Mouse (Mus musculus) left cerebral cortex, adult 9 months (tissue): Measurements from ENCODE around the gene Acoxl.

ENCODE experiments used
- DNase-seq, 2 experiments: peaks; one replicate each; pipeline ENCODE4 v3.0.0; 2022; ENCODE audit warnings: low spot score in 2 of 2

Acoxl gene

DNA sequence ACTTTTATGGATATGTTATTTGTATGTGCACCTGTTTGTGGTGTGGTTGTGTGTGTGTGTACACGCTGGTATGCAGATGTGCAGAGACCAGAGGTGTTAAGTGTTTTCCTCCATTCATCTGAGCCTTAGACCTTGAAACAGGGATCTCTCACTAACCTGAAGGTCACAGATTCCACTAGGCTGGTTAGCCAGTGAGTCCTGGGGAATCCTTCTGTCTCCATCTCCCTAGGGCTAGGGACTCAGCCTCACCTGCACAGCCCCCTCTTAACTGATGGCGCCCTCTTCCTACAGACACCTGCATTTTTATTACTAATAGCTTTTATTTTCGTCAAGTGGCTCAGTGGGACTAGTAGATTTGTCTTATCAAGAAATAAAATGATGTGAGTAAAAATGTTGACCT is 301.5 kb downstream of the Acoxl start:
- no peak for DNase-seq

DNA sequence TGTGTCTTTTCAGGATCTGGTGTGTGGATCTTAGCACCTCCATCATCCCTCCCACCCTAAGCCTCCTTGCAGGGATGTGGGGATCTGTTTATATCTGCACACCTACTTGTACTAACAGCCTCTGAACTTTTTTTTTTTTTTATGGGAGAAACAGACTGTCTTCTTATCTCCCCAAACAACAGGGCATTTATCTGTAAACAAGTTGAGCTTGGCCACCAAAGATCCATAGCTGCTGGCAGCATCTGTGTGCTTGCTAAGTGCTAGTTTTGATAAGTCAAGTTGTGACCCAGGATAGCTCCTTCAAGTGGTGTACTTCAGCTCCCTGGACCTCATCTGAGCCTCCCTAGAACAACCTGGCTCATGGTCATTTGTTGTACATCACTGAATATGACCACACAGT is 305.3 kb downstream of the Acoxl start:
- no peak for DNase-seq

DNA sequence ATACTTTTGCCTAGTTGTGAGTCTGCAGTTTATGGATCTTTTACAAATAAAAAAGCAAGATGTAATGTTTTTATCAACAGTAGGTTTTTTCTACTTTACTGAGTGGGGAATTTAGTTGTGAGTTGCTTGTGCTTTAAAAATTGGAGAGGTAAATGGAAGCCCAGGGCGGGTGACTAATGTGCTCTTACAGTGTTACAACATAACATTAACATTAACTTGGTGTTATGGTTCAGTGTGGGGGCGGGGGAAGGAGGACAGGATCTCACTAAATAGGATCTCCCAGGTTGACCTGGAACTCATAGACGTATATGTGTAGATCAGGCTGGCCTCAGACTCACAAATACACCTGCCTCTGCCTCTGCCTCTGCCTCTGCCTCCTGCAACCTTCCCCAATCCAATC is 306.8 kb downstream of the Acoxl start:
- no peak for DNase-seq

DNA sequence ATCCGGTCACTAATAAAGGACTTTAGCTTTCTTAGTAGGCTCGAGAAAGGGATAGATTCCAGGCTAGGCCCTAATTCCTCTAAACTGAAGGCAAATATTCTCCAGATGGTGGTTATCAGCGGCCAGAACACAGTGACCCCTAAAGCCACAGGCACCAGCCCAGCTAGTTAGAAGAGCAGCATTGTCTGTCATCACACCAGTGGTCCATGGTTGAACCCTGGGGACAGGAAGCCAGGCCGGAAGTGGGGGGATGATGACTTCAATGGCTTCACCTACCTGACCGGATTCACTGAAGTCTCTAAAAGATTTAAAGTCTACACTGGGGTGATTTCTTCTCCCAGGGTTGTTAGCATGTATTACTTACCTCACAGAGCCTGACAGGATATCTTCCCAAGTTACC is 310.9 kb downstream of the Acoxl start:
- no peak for DNase-seq

DNA sequence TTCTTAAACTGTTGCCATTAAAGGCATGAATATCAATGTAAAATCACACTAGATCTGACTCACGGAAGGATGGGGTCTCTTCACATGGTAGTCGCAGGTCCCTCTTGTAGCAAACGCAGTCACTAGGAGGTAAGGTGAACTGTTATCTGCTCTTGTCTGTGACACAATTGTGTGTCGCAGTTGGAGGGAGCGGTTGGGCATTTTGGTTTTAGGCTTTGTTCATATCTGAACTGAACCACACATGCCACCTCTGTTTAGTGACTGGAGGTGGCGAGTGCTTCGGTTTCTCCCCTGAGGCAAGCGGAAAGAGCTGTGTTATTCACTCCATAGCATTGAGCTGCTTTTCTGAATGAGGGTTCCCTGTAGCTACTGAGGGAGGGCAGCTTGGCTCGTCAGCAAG is 313.5 kb downstream of the Acoxl start:
- DNase-seq: no peak

DNA sequence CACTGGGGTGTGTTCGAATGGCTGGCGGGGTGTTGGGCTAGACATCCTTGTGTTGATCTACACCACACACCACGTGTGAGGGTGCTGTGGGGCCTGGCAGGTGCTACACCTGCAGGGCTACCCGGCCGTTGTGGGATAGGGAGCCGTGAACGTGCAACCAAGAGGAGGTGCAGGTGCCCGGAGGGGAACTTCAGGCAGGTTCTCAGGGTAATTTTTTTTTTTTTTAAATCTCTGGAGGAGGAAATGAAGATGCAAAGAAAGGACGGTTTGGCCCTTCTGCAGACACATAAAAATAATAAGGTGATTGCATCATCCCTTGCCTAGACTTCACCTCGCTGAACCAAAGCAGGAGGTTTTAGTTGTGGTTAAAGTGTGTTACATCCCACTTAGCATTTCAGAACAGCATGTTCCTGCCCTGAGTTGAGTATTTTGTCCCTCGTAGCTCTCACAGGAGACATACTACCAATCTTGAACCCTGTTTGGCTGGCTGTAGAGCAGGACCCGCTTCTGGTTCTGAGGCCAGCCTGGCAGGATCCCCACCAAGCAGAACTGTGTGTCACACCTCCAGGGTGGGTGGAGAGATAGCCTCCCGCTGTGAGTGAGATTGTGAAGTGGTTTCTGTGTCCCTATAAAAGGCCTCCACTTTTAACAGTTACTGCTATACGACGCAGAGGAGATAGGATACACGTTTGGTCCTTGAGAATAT is 314.3 kb downstream of the Acoxl start:
- DNase-seq: no peak

DNA sequence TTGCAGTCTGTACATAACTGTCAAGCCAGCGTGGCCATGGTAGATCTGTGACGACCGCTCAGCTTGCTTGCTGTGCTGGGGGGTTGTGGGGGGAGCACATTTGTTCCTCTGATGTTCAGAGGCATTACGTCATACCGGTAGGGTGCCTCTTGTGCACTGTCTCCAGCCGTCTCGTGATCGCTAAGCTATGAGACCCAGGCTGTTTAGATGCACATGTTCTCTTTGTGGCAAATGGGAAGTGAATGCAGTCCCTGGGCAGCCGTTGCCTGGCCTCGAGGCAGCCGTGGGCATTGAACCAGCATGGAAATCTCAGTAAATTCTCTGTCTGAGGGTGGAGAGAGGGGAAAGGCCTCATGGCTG is 314.9 kb downstream of the Acoxl start:
- DNase-seq: no peak

DNA sequence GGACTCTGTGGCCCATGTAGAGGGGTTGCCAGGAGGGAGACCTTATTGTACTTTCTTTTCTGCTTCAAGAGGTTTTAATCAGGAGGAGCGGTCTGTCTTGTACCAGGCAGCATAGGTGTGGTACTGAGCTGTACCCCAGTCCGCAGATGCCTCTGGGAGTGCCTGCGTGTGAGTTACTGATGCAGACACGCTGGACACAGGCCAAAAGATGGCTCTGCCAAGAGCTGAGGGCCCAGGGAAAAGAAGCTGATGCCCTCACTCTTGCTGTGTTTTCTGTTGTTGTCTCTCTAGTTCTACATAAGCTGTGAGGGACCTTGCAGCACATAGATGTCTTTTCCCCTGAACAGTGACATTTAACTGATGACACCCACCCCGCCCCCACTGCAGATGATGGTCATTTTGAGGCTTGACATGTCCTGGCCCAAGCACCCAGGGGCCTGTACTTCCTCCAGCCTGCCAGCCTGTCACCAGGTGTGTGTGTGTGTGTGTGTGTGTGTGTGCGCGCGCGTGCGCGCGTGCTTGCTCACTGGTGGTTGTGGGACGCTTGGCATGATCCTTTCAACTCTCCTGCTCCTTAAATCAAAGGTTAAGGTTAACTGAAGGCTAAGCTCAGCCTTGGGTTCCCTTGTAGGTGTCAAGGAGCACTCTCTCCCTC is 316.9 kb downstream of the Acoxl start:
- no peak for DNase-seq

DNA sequence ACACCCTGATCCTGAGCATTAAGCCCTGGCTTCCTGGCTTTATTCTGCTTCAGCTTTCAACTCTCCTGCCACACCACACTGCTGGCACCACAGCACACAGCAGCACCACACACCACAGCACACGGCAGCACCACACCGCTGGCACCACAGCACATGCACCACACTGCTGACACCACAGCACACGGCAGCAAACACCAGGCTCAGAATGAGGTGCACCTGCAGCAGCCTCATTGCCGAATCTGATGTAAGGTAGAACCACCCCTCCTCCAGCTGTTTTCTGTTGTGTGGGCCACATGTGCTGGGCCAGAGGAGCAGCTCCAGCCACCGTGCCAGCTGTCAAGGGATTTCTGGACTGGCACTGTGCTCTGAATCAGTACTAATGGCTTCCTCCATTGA is 317.4 kb downstream of the Acoxl start:
- no peak for DNase-seq

DNA sequence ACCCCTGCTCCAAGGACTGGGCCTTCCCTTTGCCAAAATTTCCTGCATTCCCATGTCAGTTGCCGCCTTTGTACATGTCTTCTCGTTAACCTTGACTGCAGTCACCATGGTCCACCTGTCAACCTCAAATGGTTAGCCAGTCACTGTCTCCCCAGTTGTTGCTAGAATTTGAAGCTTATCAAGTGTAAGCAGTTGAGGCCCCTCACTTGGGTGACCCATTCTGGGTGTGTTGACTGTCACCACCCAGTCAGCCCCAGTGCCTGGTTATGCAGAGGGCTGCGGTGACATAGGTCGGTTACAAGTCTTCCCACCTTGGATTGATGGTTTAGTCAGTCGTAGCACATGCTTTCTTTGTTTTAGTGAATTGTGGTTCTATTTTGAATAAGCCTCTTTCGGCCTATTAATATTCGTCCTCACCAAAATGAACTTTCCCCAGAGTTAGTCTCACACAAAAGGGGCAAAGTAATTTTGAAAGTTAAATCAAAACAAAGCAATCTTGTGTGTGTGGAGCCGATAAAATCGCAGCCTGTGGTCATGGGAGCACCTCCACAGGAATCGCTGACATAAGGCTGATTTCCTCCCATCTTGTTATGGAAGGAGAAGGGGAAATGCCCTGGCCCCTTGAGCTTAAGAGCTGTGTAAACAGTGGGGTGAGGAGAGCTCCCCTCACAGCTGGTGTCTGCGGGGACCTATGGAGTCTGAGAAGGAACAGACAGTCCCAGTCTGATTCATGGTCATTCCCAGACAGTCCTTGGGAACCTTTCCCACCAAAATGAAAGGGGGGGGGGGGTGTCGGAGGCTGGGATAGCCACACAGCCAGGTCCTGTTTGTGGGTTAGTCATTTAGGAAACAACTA is 318.1 kb downstream of the Acoxl start:
- no peak for DNase-seq

DNA sequence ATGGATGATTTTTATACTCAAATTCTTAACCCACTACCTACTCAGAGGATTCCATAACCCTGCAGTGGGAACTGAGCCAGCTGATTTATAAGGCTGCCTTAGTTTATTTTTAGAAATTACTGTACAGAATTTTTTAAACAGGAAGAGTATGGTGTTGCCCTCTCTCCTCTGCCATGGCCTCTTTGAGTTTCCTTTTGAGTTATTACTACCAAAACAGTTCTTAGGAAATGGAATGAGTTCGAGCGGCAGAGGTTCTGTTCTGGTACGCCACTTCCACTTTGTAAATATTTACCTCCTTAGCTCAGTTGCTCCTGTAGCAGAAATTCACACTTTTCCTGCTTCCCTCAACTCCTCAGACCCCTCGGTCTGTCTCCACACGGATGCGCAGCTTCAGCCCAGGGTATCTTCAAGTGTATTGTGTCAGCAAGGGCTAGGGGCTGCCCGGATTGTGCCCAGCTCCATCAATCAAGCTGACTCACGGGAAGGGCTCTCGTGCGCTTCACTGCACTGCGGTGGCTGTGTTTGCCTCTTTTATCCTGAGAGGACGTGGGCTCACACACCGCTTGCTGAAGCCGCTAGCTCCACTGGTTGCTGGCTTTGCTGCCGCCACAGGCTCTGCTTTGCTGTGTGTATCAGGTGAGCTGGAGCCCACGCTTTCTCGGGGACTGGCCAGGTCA is 320.2 kb downstream of the Acoxl start:
- no peak for DNase-seq

DNA sequence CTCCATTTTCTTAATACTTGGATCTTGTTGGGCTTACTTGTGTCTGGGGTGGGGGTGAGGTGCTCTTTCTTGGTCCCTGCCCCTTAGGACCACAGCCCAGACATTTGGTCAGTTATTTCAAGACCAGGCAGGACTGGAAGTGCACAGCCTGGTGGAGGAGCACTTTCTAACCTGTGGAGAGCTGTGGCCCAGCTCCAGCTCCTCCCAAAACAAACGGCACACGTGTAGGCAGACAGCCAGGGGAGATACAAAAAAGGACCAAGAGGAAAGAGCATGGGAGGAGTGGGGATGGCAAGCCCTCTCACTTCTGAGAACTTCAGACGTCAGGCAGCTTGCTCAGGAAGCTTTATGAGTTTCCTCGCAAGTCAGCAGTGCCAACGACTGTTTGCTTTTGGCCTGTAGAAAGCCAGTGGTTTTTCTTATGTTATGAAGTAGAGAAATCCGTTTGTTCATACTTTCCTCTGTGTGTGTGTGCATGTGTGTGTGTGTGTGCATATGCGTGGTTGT is 321.0 kb downstream of the Acoxl start:
- DNase-seq: no peak

DNA sequence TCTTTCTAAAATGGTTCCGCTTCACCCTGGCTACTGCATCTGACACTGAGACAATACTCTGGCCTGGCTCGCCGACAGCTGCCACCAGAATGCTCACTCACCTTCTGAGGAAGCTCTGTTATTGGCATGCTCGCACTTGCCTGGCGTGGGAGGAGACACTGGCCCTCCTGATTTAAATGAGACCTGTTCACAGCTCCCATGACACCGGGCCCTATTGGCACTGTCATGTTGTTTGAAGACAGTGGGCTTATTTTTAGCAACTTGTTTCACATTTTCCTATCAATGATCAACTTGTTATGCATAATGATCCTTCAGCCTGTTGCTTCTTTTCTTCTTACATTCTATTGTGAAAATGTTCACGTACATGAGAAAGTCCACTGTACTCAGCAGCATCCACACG is 324.5 kb downstream of the Acoxl start:
- no peak for DNase-seq

DNA sequence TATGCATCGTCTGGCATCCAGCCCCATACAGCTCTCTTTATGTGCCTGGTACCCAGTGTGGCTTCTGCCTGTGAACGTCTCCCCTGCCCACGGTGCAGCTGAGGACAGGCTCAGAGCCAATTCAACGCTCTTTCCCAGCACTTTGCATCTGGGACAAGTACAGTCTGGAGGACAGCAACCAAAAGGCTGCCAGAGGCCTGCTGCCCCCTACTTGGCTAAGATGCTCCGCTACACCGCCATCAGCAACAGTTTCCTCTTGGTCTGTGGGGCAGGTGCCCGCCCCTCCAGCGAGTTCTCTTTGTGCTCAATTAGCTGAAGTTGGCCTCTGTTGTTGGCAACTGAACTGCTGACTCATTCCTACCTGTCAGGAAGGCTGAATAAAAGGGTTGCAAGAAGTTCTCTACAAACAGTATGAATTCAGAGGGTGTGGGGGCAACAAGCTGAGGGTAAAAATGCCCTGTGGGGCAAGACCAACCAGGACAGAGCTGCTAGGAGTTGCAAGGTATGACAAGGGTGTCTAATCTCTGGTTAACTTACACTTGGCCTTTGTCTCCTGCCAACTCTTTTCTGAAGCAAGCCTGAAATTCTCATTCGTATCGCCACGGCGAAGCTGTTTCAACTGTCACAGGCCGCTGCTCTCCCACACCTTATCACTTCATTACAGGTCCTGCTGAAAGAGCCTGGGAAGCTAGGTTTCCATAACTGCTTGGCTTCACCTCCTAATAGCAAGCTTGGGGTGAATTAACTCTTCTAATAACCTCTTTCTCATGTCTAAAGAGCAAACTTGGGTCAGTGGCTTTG is 328.1 kb downstream of the Acoxl start:
- DNase-seq: peak; percentile 8 to 40

DNA sequence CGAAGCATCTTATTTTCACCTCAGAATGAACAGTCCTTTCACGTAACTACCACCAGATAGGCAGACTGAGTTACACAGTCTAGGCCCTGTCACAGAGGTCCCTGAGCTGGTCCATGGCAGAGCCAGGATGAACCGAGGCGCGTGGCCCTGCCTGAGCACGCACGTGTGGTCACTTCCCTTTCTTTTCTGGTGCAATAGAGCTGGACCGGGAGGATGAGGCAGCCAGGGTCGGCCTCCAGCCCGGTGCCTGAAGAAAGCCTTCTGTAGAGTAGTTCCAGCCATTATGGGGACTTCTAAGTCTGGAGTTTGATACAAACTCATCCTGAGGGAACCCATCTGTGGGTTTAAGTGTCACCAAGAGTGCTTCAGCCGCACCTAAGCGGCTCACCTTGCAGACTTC is 329.3 kb downstream of the Acoxl start:
- DNase-seq: no peak

DNA sequence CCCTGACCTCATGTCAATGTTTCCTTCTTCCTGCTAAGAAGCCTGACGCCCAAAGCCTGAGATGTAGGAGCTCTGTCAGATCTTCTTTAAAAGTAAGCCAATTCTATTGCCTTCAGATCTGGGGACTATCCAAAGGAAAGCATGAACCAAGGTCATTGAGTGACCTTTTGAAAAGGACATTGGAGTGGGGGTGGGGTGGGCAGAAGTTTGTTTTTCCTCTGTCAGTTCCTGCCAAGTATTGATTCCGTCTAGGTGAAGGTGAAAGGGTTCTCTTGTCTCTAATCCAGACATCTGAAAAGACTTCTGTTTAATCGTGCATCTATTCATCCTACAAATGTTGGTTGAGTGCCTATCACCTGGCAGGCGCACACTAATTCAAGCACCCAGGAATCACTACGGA is 330.8 kb downstream of the Acoxl start:
- DNase-seq: no peak

DNA sequence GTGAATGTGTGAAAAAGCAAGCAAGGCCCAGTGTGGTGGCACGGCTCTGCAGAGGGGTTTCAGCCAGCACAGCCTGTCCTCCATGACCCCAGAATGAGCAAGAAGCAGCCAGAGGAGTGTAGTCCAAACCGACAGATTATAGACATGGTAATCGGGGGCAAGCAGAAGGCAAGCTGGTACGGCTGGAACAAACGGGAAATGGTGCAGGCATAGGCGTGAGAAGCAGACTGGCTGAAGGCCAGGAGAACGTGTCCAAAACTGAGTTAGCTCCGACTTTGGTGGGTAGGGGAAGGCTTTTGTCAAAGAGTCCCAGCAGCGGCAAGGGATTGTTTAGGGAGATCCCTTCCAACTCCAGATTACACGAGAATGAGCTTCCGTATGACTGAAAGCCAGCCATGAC is 331.3 kb downstream of the Acoxl start:
- no peak for DNase-seq

DNA sequence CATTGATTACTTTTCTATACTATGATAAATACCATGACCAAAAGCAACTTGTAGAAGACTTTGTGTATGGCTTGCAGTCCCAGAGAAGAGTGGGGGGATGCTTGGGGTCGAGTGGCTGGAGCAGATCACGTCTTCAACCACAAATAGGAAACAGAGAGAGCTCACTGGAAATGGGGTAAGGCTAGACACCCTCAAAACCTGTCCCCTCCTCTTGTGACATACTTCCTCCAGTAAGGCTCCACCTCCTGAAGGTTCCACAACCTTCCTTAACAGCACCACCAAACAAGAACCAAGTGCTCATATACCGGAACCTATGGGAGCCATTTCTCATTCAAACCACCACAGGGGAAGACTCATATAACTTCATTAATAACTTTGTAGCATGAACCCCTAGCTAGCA is 331.9 kb downstream of the Acoxl start:
- DNase-seq: no peak

DNA sequence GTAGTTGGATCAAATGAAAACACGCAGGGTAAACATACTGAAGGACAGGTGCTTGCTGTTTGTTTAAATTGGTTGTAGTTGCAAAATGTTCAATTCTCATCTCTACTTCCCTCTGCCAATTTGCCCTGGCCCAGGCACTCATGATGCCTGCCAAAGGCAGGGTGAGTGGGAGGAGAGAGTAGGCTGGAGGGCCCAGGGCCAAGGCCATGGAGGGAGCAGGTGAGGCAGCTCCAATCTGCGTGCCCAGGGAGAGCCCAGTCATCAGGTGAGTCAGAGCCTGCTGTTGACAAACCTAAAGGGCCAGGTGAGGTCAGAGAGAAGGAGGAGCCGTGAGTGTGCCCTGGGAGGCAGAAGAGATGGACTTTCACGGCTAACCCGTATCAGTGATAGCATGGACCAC is 333.6 kb downstream of the Acoxl start:
- peak in 1 of 2 experiments; percentile 45 for DNase-seq
